Mouse (Mus musculus) lung, embryonic 16.5 days (tissue): Measurements from ENCODE around the gene Trappc6a. TPM values are rescaled to one million over a fixed set of nuclear protein-coding genes. Genes with fewer than 3 reads are reported as not detected.
"Not testable (repeated sequence)": the region's sequence is repeated elsewhere in the genome, so short reads cannot be mapped to it uniquely, and the experiment has no call there.

Experiments used
- ATAC-seq: fragments of 200-750 bp; cut with Nextera tagmentation; 2 replicates; pipeline ENCODE4 v1.8.0; 2017; ENCODE audit warnings: low read depth, mild to moderate bottlenecking, moderate library complexity
- H3K27ac ChIP-seq: fragments of 300-500 bp; sonication (generic); 2 replicates; pipeline ENCODE4 v1.5.1; 2014; ENCODE audit warnings: mild to moderate bottlenecking, control low read depth, low read length
- H3K27me3 ChIP-seq: fragments of 300-500 bp; sonication (generic); 2 replicates; pipeline ENCODE4 v1.6.1; 2014; ENCODE audit warnings: low read depth, low read length, mixed read lengths; ENCODE audit not compliant: control insufficient read depth, insufficient read depth
- H3K36me3 ChIP-seq: fragments of 300-500 bp; sonication (generic); 2 replicates; pipeline ENCODE4 v1.6.1; 2014; ENCODE audit warnings: low read length; ENCODE audit not compliant: control insufficient read depth, insufficient read depth
- H3K4me1 ChIP-seq: fragments of 300-500 bp; sonication (generic); replicated peaks from 2 replicates; pipeline ENCODE4 v1.6.1; 2014; ENCODE audit warnings: low read length, mixed read lengths; ENCODE audit not compliant: control insufficient read depth, insufficient read depth
- H3K4me2 ChIP-seq: fragments of 300-500 bp; sonication (generic); 2 replicates; pipeline ENCODE4 v1.6.1; 2014; ENCODE audit warnings: low read depth, low read length, control low read depth
- H3K4me3 ChIP-seq: fragments of 300-500 bp; sonication (generic); 2 replicates; pipeline ENCODE4 v1.5.1; 2014; ENCODE audit warnings: mild to moderate bottlenecking, low read length, control low read depth
- H3K9ac ChIP-seq: fragments of 300-500 bp; sonication (generic); 2 replicates; pipeline ENCODE4 v1.6.1; 2014; ENCODE audit warnings: low read length, control low read depth
- H3K9me3 ChIP-seq: fragments of 300-500 bp; sonication (generic); 2 replicates; pipeline ENCODE4 v1.6.1; 2016; ENCODE audit warnings: low read length; ENCODE audit not compliant: control insufficient read depth
- WGBS: fragments of 180-500 bp; shearing (Covaris S2); extraction: QIAGEN DNeasy Blood & Tissue Kit; methylation state at CpG from one replicate; pipeline ENCODE4 v1.1.7; 2014; 5-methylcytosine and 5-hydroxymethylcytosine counted together
- polyA plus RNA-seq: library from polyadenylated mRNA; unstranded; fragments of >200 nt; fragmentation: Nextera tagmentation; extraction: Ambion mirVana; gene quantifications from 2 replicates; pipeline ENCODE4 v1.2.1, GENCODE M21; 2015

Gene Trappc6a
- polyA plus RNA-seq, 1 experiment from 2014 or later = 104 TPM

- no peaks in the 10 kb centered on the region for H3K27me3 ChIP-seq
- H3K4me1 ChIP-seq = peaks cover 5% of the 10 kb centered on the region
- no peak for ATAC-seq
- no peaks in the 10 kb centered on the region for H3K36me3 ChIP-seq
- no peak overlapping the region for H3K27ac ChIP-seq
- H3K4me2 ChIP-seq = no peak overlapping the region
- 63% methylated on average over 12 of the region's 12 CpGs for WGBS
- H3K4me3 ChIP-seq = no peak overlapping the region
- no peak overlapping the region for H3K9ac ChIP-seq
- no peaks in the 10 kb centered on the region for H3K9me3 ChIP-seq
These were observed 7.5 kb upstream of the Trappc6a start for GRCm38 (mm10) chr7:19500420-19501363.

- H3K36me3 ChIP-seq = no peaks in the 10 kb centered on the region
- no peaks in the 10 kb centered on the region for H3K27me3 ChIP-seq
- no peak overlapping the region for H3K9ac ChIP-seq
- no peaks in the 10 kb centered on the region for H3K4me1 ChIP-seq
- no peak for ATAC-seq
- no peak overlapping the region for H3K4me3 ChIP-seq
- H3K4me2 ChIP-seq = no peak overlapping the region
- WGBS = 82% methylated on average over 4 of the region's 4 CpGs
- H3K27ac ChIP-seq = no peak overlapping the region
- H3K9me3 ChIP-seq = no peaks in the 10 kb centered on the region
These were observed 6.5 kb upstream of the Trappc6a start for GRCm38 (mm10) chr7:19501658-19502057.

GRCm38 (mm10) chr7:19503481-19504068 lies 4.6 kb upstream of the Trappc6a start:
- Histone ChIP-seq H3K4me3 (no peak overlapping the region), H3K36me3 (no peaks in the 10 kb centered on the region), H3K4me2 (no peak overlapping the region), H3K27ac (no peak overlapping the region), H3K9me3 (no peaks in the 10 kb centered on the region), H3K4me1 (peaks cover 10% of the 10 kb centered on the region), H3K9ac (no peak overlapping the region), H3K27me3 (no peaks in the 10 kb centered on the region)
- 29% methylated on average over 5 of the region's 5 CpGs for WGBS
- ATAC-seq = no peak

GRCm38 (mm10) chr7:19506326-19506725 lies 1.9 kb upstream of the Trappc6a start:
- 32% methylated on average over 6 of the region's 6 CpGs for WGBS
- Histone ChIP-seq H3K27me3 (no peaks in the 10 kb centered on the region), H3K4me2 (no peak overlapping the region), H3K4me3 (no peak overlapping the region), H3K9me3 (no peaks in the 10 kb centered on the region), H3K4me1 (peaks cover 10% of the 10 kb centered on the region), H3K36me3 (no peaks in the 10 kb centered on the region), H3K27ac (no peak overlapping the region), H3K9ac (no peak overlapping the region)
- ATAC-seq = no peak

- peaks cover 10% of the 10 kb centered on the region for H3K4me1 ChIP-seq
- no peaks in the 10 kb centered on the region for H3K9me3 ChIP-seq
- WGBS = 1% methylated on average over 64 of the region's 71 CpGs
- H3K9ac ChIP-seq = peak overlapping the region; percentile 76
- H3K4me3 ChIP-seq = peak overlapping the region; percentile 67
- ATAC-seq = no peak
- peak overlapping the region; percentile 95 for H3K4me2 ChIP-seq
- H3K27ac ChIP-seq = no peak overlapping the region
- H3K36me3 ChIP-seq = no peaks in the 10 kb centered on the region
- no peaks in the 10 kb centered on the region for H3K27me3 ChIP-seq
These were observed 1.1 kb upstream of the Trappc6a start for GRCm38 (mm10) chr7:19506969-19507611.

GRCm38 (mm10) chr7:19507612-19507981 lies 598 bp upstream of the Trappc6a start:
- peak overlapping the region; percentile 80; the same call in 1 of the 2 replicates for H3K27ac ChIP-seq
- no peaks in the 10 kb centered on the region for H3K27me3 ChIP-seq
- H3K4me1 ChIP-seq = peaks cover 10% of the 10 kb centered on the region
- ATAC-seq = no peak
- H3K4me2 ChIP-seq = peak overlapping the region; percentile 95
- H3K9me3 ChIP-seq = no peaks in the 10 kb centered on the region
- H3K36me3 ChIP-seq = no peaks in the 10 kb centered on the region
- peak overlapping the region; percentile 67 for H3K4me3 ChIP-seq
- peak overlapping the region; percentile 76 for H3K9ac ChIP-seq
- 4% methylated on average over 18 of the region's 18 CpGs for WGBS

- Histone ChIP-seq H3K4me1 (peaks cover 10% of the 10 kb centered on the region), H3K27me3 (no peaks in the 10 kb centered on the region), H3K4me2 (peak overlapping the region; percentile 63), H3K9ac (peak overlapping the region; percentile 75), H3K9me3 (no peaks in the 10 kb centered on the region), H3K4me3 (peak overlapping the region; percentile 67), H3K27ac (no peak overlapping the region), H3K36me3 (no peaks in the 10 kb centered on the region)
- ATAC-seq = peak; percentile 3; the same call in 1 of the 2 replicates
- WGBS = 4% methylated on average over 15 of the region's 15 CpGs
These were observed 851 bp downstream of the Trappc6a start for GRCm38 (mm10) chr7:19508924-19509568.

- H3K9ac ChIP-seq = no peak overlapping the region
- peak overlapping the region; percentile 63 for H3K4me2 ChIP-seq
- 89% methylated on average over 7 of the region's 7 CpGs for WGBS
- no peak overlapping the region for H3K4me3 ChIP-seq
- peaks cover 10% of the 10 kb centered on the region for H3K4me1 ChIP-seq
- no peak overlapping the region for H3K27ac ChIP-seq
- no peaks in the 10 kb centered on the region for H3K36me3 ChIP-seq
- no peak for ATAC-seq
- no peaks in the 10 kb centered on the region for H3K27me3 ChIP-seq
- H3K9me3 ChIP-seq = no peaks in the 10 kb centered on the region
These were observed 1.6 kb downstream of the Trappc6a start for GRCm38 (mm10) chr7:19509786-19510185.

GRCm38 (mm10) chr7:19511934-19512333 lies 3.7 kb downstream of the Trappc6a start:
- not testable (repeated sequence) for H3K27ac ChIP-seq, ATAC-seq, H3K27me3 ChIP-seq, H3K9me3 ChIP-seq, H3K36me3 ChIP-seq, H3K9ac ChIP-seq, H3K4me2 ChIP-seq, H3K4me3 ChIP-seq, H3K4me1 ChIP-seq
- WGBS = 86% methylated on average over 6 of the region's 7 CpGs
